Mouse (Mus musculus) adrenal gland, adult 10 weeks (tissue): ENCODE data around the gene Rad50. TPM values are rescaled to one million over a fixed set of nuclear protein-coding genes. Genes with fewer than 3 reads are reported as not detected.

ENCODE experiments used
- polyA plus RNA-seq: library from polyadenylated mRNA; stranded (reverse); fragments of 350-450 nt; fragmentation: Illumina TruSeq; extraction: RNeasy Lipid Tissue Mini Kit (QIAGEN cat#74804); gene quantifications from one replicate; pipeline ENCODE4 v1.2.3, GENCODE M21; 2014; ENCODE audit warnings: low read depth, low replicate concordance

Rad50 gene
- polyA plus RNA-seq: 48.4 TPM

DNA sequence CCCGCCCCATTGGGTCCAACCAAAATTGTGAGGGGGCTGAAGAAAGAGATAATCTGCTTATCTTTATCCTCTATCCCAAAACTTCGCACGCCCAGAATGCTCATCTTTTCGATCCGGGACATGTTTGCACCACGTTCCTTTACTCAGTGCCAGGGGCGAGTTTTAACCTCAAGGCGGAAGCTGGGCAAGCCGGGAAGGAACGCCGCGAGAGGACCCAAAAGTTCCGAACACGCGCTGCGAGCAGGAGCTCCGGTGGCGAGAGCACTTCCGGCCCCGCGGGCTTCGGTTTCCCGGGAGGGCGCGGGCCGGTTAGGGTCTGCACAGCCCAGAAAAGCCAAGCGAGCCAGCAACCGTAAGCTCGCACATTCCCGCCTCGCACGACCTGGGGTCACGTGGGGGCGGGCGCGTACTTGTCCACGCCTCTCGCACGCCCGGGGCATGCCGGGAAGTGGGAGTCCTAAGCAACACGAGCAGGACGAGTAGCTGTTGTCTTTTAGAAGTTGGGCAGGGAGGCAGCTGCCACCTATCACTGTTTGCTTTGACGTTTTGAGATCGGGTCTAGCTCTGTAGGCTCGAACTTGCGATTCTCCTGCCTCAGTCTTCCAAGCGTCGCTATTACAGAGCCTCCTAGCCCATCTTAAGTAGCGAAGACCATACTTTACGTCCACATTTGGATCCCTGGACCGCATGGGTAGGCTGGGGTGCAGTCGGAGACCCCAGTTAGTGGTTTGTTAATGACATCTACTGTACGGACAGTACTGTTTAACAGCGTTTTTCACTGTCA, at the start of gene Rad50:
Gene Rad50 (minus strand): TSS at position 386 of the 784 bp plus-strand sequence.

DNA sequence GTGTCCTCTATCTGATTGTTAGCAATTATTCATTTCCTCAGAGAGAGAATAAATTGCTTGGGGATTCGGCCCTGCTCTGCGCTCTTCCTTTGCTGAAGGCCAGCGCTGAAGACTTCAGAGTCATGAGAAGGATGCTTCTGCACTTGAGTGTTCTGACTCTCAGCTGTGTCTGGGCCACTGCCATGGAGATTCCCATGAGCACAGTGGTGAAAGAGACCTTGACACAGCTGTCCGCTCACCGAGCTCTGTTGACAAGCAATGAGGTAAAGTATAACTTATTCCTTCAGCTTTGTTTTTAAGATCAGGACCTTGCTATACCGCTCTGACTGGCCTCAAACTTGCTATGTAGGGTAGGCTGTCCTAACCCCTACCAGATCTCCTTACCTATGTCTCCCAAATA, 13.6 kb upstream of the Rad50 start, which contains the start of gene Il5:
Gene Il5 (plus strand): TSS at position 80 of the 400 bp plus-strand sequence.

DNA sequence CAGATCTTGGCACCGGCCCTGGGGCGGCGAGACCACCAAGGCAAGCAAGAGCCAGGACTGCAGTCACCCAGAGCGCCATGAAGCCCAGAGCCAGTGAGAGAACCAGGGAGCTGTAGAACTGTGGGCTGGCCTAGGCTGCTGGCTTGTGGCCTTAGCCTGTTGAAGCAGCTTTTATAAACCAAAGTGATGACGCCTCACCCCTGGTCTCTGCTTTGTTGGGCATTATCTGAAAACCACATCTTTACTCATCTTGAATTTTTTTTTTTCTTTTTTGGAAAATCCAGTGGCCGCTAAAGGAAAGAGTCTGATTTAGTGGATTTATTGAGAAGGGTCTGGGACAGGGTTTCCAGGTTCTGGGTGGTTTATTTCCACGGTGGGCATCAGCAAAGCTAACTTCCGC, 72.6 kb downstream of the Rad50 start, which contains the start of gene Il13:
Gene Il13 (minus strand): TSS at position 147 of the 400 bp plus-strand sequence.

DNA sequence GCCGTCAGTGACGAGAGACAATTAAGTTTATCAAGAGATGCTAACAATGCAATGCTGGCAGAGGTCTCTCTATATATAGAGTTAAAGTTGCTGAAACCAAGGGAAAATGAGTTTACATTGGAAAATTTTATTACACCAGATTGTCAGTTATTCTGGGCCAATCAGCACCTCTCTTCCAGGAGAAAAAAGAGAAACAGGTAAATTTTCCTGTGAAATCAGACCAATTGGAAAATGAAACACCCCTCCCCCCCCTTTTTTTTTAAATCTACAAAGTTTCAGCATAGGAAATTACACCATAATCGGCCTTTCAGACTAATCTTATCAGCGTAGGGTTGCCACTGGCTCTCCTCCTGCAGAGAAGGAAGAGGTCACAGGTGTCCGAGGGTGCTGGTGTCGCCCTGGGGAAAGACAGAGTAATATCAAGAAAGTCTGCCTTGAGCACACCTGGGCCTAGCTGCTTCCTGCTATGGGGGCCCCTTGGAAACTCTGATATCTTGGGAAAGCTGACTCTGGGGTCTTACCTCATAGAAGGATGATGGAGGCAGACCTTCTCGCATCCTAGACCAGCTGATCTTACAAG, 88.4 kb downstream of the Rad50 start, which contains the start of gene Il4:
Gene Il4 (minus strand): TSS at position 51 of the 580 bp plus-strand sequence.

Other genes starting within 250 kb of the Rad50 start
- not detected for gene Gm9837, start 236.8 kb downstream of the Rad50 start, polyA plus RNA-seq
- not detected for gene Gm9945, start 227.2 kb downstream of the Rad50 start, polyA plus RNA-seq
- gene Sowaha, start 227.0 kb downstream of the Rad50 start, polyA plus RNA-seq: 0.64 TPM
- 32.0 TPM for gene Sept8, start 188.1 kb downstream of the Rad50 start, polyA plus RNA-seq
- gene Kif3a, start 139.9 kb downstream of the Rad50 start, polyA plus RNA-seq: 41.5 TPM
- not detected for gene Il4, start 88.7 kb downstream of the Rad50 start, polyA plus RNA-seq
- not detected for gene Il13, start 72.6 kb downstream of the Rad50 start, polyA plus RNA-seq
- 0.41 TPM for gene Il5, start 13.5 kb upstream of the Rad50 start, polyA plus RNA-seq
- 4.8 TPM for gene Irf1, start 62.7 kb upstream of the Rad50 start, polyA plus RNA-seq
- gene Gm17334, start 65.9 kb upstream of the Rad50 start, polyA plus RNA-seq: not detected
- not detected for gene Gm12216, start 151.9 kb upstream of the Rad50 start, polyA plus RNA-seq
- 33.5 TPM for gene Slc22a5, start 184.3 kb upstream of the Rad50 start, polyA plus RNA-seq